Mouse (Mus musculus) small intestine, adult 2 months (tissue): ENCODE data around the gene Wdr25.

Source experiments
- CTCF ChIP-seq: fragments of 200-500 bp; IDR thresholded peaks from 2 replicates; pipeline ENCODE4 v1.5.1; 2012; ENCODE audit warnings: low read depth, mild to moderate bottlenecking, control low read depth, inconsistent platforms, low read length, moderate library complexity, mixed read lengths; ENCODE audit not compliant: insufficient replicate concordance, insufficient read length; ENCODE audit errors: extremely low read depth
- POLR2A ChIP-seq: fragments of 200-500 bp; IDR thresholded peaks from 2 replicates; pipeline ENCODE4 v1.6.1; 2012; ENCODE audit warnings: low read depth, mild to moderate bottlenecking, control low read depth, inconsistent platforms, low read length, moderate library complexity

DNA sequence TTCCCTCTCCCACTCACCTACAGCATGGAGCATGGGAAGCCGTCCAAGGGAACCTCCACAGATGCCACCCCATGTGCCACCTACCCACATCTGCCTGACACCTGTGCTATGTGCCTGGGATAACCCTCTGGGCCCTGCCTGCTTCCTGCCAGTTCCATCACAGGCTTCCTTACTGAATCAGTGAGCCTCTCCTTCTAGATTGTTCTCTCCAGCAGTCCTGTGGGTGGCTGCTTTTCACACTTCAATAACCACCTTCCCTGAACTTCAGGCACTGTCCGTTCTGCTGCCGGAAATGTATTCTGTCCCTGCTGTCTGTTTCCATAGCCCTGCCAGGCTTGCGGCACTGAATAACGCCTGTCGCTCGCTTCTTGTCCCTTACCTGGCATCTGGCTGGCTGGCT, 152.2 kb downstream of the Wdr25 start:
- TF ChIP-seq POLR2A (no peak), CTCF (no peak)
